Mouse (Mus musculus): ENCODE data around the gene Asna1. TPM values are rescaled to one million over a fixed set of nuclear protein-coding genes. Genes with fewer than 3 reads are reported as not detected.

Gene Asna1
- total RNA-seq, 1 experiment from 2014 or later, result 49.6 TPM

DNA sequence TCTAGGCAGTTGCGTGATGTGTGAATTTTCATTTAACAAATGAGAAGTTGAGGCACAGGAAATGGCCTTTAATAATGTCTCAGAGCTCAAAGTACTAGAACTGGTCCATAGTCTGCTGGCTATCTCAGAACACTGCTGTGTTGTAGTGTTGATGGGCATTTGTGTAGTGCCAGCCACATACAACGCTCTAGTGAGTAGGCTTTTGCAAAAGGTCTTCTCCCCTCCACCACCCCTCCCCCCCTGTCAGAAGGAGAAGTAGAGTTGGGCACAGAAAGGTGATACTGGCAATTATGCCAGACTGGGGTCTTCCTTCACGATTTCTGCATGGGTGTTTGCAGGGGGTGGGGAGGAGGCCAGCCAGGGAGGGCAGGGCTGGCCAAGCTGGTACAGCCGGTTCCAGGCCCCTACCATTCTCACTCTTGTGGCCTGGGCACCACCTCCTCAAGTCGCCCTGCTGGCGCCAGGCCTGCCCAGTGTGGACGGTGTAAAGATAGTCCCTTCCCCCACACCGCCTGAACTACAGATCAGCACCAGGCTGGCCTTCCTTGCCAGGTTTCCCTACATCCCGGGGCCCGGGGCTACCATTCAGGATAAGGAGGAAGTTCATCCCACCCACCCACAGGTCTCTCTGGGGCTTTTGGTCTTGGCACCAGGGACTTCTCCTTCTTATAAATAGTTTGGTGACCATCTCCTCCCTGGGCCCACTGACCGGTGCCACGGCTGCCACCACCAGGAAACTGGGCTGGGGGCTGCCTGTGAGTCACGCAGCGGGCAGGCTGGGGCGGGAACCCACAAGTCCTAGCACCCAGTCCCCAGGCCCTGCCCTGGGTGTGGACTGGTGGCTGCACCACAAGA is 43.2 kb downstream of the Asna1 start:
- no peak for ATAC-seq (replicated peaks in 1 of 2; ENCODE audit: insufficient read depth in 1 of 2, low FRiP score in 2 of 2, low TSS enrichment in 1 of 2, low read depth in 1 of 2, poor library complexity in 2 of 2, severe bottlenecking in 2 of 2)

DNA sequence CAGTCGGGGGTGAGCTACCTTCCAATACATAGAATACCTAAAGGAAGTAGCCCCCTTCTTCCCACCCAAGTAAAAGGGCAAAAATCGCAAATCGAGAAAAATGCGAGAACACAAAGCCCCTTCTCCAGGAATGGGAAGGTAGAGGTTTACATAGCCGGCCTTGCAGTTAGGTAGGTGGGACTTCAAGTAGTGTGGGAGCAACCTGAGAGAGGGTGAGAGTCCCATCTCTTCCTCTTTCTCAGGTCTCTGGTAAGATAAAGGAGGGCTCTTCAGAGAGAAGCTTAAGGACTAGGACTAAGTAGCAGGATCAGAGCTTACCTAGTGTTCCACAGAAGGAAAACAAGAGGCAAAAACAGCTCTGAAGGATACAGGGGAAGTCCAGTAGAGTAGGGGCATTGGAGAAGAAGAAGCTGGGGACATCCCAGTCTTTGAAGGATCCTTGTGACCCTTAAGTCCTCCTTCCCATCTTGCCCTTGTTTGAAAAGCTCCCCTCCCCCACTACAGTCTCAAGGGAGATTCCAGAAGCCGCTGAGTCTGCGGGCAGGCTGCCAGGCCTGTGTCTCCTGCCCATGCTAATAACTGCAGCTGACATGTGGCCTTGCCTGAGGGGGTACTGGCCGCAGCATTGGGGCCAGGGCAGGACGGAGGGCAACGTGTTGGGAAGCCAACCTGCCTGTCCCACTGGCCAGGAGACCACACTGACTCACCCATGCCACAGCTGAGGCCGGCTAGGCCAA is 44.3 kb downstream of the Asna1 start:
- no peak for ATAC-seq (replicated peaks in 1 of 2; ENCODE audit: insufficient read depth in 1 of 2, low FRiP score in 2 of 2, low TSS enrichment in 1 of 2, low read depth in 1 of 2, poor library complexity in 2 of 2, severe bottlenecking in 2 of 2)

DNA sequence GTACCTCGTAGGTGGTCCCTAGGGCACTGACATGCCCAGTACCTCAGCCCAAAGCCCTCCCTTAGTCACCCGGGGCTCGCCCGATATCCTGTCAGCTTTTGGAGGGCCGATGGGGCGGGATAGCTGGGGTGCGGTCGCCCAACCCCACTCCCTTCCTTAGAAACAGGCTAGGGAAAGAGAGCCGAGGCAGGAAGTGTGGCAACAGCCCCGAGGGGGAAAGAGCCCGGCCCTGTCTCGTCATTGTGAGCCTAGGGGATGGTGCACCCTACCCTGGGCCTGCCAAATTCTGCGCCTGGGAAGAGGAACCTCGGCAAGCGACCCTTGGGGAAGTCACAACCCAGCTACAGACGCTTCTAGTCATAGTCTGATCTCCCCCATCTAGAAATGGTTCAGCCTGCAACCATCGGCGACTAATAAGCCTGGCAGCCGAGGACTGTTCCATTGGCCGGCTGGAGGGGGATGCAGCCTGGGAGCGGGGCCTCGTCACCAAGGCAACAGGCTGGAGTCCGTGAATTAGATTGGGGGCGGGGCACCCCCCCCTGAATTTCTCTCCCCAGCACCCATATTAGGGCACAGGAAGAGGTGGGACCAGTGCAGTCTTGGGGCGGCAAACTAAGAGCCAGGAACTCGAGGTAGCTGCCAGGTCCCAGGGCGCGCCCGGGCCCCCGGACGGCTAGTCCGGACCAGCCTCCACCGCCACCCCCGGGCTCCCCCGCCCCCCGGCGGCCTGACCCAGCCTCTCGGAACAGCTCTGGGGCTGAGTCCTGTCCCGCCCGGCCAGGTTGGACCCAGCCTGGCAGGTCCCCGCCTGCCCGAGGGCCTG is 45.3 kb downstream of the Asna1 start:
- ATAC-seq (replicated peaks in 1 of 2; ENCODE audit: insufficient read depth in 1 of 2, low FRiP score in 2 of 2, low TSS enrichment in 1 of 2, low read depth in 1 of 2, poor library complexity in 2 of 2, severe bottlenecking in 2 of 2), result peak; percentile 37 to 64

DNA sequence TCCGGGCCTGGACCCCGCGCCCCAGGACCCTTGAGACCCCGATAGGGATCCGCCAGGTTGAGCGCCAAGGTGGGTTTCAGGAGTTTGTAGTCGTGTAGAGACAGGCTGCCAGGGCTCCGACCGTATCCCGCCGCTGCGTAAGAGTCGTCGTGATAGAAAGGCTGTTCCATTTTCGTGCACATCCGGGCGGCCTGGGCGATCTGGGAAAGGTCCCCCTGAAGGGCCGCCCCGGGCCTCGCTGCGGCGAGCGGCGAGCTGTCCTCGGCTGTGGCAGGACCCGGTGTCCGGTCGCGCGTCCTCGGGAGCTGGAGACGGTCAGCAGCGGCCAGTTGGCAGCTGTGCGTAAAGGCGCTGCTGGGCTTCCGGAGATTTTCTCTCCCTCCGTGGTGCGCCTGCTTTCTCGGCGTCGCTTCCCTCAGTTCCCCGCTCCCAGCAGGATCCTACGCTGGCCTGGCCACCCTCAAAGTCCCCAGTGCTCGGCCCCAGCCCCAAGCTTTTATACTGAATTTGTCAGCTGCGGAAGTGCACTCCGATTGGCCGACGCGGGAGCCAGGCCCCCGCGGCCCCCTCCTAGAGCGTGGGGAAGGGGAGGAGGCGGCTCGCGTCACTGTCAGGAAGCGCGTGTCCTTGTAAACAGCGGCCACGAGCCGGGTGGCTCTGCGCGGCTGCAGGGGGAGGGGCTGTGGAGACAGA is 46.7 kb downstream of the Asna1 start, which contains the start of gene Junb:
Junb (minus strand) TSS at position 471 of the 693 bp plus-strand sequence.
- peak; percentile 37 to 52 for ATAC-seq (replicated peaks in 1 of 2; ENCODE audit: insufficient read depth in 1 of 2, low FRiP score in 2 of 2, low TSS enrichment in 1 of 2, low read depth in 1 of 2, poor library complexity in 2 of 2, severe bottlenecking in 2 of 2)

DNA sequence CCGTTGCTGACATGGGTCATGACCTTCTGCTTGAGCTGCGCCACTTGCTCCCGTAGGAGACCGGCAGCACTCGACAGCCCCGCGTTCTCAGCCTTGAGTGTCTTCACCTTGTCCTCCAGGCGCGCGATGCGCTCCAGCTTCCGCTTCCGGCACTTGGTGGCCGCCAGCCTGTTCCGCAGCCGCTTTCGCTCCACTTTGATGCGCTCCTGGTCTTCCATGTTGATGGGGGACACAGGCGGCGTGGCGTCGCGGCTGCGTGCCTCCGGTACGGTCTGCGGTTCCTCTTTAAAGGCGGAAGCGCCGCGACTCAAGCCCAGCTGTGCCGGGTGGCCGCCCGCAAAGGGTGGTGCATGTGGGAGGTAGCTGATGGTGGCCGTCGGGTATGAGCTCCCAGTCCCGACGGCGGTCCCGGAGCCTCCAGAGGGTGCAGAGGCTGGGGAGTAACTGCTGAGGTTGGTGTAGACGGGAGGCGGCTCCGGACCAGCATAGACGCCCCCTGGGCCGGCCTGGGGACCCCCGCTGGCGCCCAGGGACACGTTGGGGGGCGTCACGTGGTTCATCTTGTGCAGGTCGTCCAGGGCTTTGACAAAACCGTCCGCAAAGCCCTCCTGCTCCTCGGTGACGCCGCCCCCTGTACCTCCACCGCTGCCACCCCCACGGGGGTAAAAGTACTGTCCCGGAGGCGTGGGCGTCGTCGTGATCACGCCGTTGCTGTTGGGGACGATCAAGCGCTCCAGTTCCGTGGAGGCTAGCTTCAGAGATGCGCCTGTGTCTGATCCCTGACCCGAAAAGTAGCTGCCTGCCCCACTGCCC is 47.4 kb downstream of the Asna1 start:
- peak in 1 of 2 experiments; percentile 4; a peak in 1 of 4 replicates for ATAC-seq (replicated peaks in 1 of 2; ENCODE audit: insufficient read depth in 1 of 2, low FRiP score in 2 of 2, low TSS enrichment in 1 of 2, low read depth in 1 of 2, poor library complexity in 2 of 2, severe bottlenecking in 2 of 2)

DNA sequence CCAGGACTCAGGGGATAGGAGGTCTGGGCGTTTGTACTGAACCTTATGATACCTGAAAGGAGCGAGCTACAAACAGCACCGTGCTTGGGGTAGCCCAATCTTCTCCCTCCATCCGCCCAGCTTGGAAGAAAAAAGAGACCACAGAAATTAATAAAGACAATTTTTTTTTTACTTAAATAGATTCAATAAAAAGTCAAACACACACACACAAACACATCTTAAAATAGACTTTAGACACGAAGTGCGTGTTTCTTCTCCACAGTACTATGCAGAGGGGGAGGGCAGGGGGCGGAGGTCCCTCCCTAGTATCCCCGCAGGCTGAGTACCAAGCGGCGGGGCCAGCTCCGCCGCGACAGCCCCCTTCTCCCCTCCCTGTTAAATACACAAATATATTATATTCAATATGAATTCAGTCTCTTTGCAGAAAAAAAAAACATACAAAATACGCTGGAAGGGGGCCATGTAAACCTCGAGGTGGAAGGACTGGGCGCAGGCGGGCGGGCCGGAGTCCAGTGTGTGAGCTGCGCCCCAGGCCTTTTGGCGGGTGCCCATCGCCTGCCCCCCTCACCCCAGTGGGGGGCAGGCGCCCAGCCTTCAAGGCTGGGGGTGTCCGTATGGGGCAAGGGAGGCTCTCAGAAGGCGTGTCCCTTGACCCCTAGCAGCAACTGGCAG is 48.2 kb downstream of the Asna1 start:
- no peak for ATAC-seq (replicated peaks in 1 of 2; ENCODE audit: insufficient read depth in 1 of 2, low FRiP score in 2 of 2, low TSS enrichment in 1 of 2, low read depth in 1 of 2, poor library complexity in 2 of 2, severe bottlenecking in 2 of 2)

DNA sequence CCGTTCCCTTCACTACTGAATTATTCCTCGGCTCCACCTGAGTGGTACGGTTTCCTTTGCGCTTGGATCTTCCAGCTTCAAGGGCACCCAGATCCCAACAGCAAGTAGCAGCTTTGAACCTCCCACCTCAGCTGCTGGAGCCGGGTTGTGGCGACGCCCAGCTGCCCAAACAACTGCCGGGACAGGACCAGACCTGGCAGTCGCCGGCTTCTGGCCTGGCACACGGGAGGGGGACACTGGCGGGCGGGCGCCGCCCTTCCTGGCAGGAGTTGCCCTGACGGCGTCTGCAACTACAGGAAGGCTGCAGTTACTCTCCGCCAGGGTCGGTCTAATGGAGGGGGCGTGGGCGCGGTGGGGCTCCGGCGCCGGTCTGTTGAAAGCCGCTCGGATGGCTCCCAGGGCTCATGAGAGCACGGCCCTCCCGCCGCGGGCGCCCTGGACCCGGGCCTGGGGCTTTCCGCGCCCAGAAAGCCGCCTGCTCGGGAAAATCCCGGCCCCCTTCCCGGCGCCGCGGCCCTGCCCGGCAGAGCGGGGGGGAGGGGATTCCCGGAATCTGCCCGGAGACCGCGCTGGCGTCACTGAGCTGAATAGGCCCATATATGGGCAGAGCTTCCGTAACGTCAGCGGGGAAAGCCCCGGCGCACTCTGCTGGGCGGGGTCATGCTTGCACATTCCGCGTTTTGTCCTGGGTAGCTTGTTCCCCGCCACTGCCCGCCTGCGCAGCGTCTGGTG is 48.9 kb downstream of the Asna1 start:
- peak; percentile 33 to 43 for ATAC-seq (replicated peaks in 1 of 2; ENCODE audit: insufficient read depth in 1 of 2, low FRiP score in 2 of 2, low TSS enrichment in 1 of 2, low read depth in 1 of 2, poor library complexity in 2 of 2, severe bottlenecking in 2 of 2)

DNA sequence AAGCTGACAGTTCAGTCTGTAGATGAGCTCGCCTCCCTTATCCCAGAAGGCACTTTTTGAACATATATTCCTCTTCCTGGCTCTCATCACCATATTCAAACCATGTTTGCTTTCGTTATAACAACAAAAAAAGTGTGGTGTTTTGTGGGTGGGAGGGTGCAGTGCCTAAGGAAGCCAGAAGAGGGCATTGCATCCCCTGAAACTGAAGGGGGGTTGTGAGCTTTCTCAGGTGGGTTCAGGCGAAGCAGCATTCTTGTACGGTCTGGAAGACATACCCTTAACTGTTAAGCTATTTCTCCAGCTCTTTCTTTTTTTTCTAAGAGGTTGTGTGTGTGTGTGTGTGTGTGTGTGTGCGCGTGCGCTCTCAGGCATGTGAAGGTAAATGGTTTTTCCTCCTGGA is 49.6 kb downstream of the Asna1 start:
- no peak for ATAC-seq (replicated peaks in 1 of 2; ENCODE audit: insufficient read depth in 1 of 2, low FRiP score in 2 of 2, low TSS enrichment in 1 of 2, low read depth in 1 of 2, poor library complexity in 2 of 2, severe bottlenecking in 2 of 2)

DNA sequence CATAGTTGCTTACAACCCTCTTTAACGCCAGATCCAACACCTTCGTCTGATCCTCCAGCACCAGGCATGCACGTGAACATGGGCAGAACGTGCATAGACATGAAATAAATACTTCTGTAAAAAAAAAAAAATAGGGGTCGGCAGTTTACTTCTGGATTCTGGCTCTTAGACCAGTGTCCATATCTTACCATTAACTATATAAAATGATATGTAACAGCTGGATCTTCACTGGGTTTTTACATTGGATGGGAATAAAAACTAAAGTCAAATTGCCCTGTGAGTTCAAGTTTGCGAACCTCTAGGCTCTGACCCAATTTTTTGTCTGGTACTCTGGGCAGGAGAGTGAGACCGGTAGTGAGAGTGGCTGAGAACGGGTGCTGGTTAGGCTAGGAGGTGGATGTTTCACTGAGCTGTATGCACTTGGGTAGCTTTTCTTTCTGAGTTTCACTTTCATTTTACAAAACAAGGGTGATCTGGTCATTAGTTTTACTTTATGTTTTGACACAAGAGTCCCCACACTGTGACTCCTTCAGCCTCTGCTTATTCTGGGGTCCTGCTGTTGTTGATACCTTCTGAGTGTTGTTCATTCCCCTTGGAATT is 50.4 kb downstream of the Asna1 start:
- ATAC-seq (replicated peaks in 1 of 2; ENCODE audit: insufficient read depth in 1 of 2, low FRiP score in 2 of 2, low TSS enrichment in 1 of 2, low read depth in 1 of 2, poor library complexity in 2 of 2, severe bottlenecking in 2 of 2), result no peak

DNA sequence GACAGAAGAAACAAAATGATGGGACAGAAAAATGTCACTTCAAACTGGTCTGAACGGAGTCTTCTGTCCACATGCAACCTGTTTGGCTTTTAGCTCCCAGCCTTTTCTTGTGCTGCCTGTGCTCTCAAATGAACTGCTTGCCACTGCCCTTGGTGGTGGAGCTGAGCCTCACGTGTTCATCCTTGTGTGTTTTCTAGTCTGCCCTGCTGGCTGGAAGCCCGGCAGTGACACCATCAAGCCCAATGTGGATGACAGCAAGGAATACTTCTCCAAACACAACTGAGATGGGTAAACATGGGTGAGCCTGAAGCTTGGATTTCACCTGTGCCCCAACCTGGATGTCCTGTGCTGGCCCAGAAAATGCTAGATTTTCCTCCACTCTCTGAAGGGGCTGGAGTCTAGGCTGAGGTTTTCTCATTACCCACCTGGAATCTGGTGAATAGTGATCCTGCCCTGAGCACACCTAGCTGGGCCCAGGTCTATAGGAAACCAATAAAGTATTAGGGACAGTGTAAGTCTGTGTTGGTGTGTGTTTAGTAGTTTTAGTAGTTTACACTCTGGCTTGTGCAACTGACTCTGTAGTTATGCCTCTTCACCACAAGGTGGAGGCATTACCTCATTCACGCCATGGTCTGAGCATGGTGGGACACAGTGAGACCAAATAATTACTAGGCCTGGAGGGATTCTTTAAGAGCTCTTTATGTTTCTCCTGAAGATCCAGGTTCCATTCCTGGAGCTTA is 51.1 kb downstream of the Asna1 start:
- ATAC-seq (replicated peaks in 1 of 2; ENCODE audit: insufficient read depth in 1 of 2, low FRiP score in 2 of 2, low TSS enrichment in 1 of 2, low read depth in 1 of 2, poor library complexity in 2 of 2, severe bottlenecking in 2 of 2), result no peak

DNA sequence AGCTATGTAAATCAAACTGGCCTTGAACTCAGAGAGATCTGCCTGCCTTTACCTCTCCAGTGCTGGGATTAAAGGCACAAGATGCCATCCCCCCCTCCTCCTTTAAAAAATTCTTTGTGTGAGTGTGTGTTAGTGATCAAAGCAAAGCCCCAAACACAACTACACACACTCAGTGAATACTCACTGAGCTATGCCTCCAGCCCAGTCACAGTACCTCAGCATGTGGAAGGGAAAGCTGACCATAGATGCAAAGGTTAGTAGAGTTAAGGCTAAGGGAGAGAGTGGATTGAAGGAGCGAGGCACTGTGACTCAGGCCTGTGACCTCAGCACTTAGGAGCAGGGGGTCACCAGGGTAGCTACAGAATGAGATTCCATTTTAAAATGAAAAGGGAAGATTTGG is 52.0 kb downstream of the Asna1 start:
- no peak for ATAC-seq (replicated peaks in 1 of 2; ENCODE audit: insufficient read depth in 1 of 2, low FRiP score in 2 of 2, low TSS enrichment in 1 of 2, low read depth in 1 of 2, poor library complexity in 2 of 2, severe bottlenecking in 2 of 2)

DNA sequence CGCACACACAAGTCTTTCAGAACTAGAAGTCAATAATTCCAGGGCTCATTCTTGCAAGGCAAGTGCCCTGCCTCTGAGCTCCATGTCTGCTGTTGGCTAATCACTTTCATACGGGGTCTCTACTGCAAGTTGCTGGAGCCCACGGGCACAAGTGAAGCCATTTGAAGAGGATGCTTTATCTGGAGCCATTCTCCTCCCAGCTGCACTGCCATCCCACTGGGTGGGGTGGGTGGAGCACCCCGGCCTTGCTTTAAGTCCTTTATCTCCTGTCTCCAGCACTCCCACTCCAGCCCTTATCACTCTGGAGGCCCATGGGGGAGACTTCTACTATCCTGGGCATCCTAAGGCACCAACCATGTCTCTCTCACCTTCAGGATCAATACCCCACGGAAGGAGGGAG is 54.2 kb downstream of the Asna1 start:
- ATAC-seq (replicated peaks in 1 of 2; ENCODE audit: insufficient read depth in 1 of 2, low FRiP score in 2 of 2, low TSS enrichment in 1 of 2, low read depth in 1 of 2, poor library complexity in 2 of 2, severe bottlenecking in 2 of 2), result no peak

DNA sequence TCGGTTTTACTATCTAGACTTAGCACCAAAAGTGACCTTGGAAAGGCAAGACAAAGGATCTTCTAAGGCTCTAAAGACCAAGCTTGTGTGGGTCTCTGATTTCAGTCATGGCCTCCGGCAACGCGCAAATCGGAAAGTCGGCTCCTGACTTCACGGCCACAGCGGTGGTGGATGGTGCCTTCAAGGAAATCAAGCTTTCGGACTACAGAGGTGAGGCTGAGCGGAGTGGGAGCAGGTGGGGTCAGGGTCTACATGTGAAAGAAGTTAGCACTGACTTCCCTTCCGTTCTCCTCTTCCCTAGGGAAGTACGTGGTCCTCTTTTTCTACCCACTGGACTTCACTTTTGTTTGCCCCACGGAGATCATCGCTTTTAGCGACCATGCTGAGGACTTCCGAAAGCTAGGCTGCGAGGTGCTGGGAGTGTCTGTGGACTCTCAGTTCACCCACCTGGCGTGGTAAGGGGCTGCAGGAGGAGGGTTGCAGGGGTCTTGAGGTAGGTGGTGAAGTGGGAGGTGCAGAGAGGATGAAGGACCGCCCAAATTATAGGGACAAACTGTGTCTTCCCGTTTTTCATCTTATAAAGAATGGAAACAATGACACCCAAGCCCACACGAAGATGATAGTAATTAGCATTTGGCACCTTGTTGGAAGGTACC is 54.8 kb downstream of the Asna1 start:
- no peak for ATAC-seq (replicated peaks in 1 of 2; ENCODE audit: insufficient read depth in 1 of 2, low FRiP score in 2 of 2, low TSS enrichment in 1 of 2, low read depth in 1 of 2, poor library complexity in 2 of 2, severe bottlenecking in 2 of 2)
